Comparison of ENCODE assay signal across 16 mouse cellular contexts in the genomic region with DNA sequence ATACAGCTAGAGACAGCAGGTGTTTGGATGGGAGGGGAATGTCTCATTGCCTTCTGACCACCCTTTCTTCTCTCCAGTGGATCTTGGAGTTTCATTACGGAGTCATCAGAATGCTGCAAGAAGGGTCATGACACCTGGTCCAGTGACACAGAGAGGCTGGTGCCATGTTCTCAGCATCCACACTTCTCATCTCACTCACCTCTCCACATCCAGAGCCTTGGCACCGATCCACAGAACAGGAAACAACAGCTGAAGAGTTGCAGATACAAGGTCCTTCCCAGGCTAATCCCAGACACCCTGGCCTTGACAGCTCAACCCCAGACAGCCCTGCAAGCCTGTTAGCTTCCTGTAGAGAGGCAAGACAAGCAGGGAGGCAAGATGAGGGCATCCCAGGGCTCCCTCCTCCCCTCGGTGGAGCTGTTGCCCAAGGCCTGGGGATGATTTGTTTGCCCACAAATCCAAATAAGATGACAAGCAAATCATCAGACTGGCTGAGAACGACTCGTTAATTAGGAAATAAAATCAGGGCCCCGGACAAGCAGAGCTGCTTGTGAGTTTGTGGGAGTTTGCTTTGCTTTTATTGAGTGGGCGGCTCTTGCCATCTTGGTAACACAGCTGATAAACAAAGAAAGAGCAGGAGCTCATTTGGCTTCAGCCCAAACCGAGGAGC.
DNase-seq lines count a peak whose midpoint lies in the region; ATAC-seq and TF ChIP-seq lines count a peak whose summit lies in the region.
"Had no signal": no experiment of that assay in that cellular context is flagged by ENCODE, and none has a peak within 500 bp of the region (broad histone marks: within the 10 kb centered on the region; RNA-seq: fewer than 3 reads in every experiment).

No protein-coding gene starts in this region.

- no peaks in the 10 kb centered on the region; the same call in 1 of the 2 replicates for H3K27me3 ChIP-seq in forebrain, postnatal 0 days (ENCODE audit: insufficient read depth, low read length)
- H3K27me3 ChIP-seq in forebrain, embryonic 12.5 days = peaks cover 14% of the 10 kb centered on the region
- no peaks in the 10 kb centered on the region for H3K27me3 ChIP-seq in lung, embryonic 16.5 days (ENCODE audit: control insufficient read depth, insufficient read depth, low read depth, low read length)
- no peaks in the 10 kb centered on the region for H3K27me3 ChIP-seq in embryonic facial prominence, embryonic 12.5 days
- H3K27me3 ChIP-seq: liver, embryonic 15.5 days had no signal

- no peak overlapping the region for H3K9ac ChIP-seq in forebrain, postnatal 0 days
- H3K9ac ChIP-seq in forebrain, embryonic 12.5 days = no peak overlapping the region
- no peak overlapping the region for H3K9ac ChIP-seq in lung, embryonic 16.5 days (ENCODE audit: low read length)
- H3K9ac ChIP-seq in embryonic facial prominence, embryonic 12.5 days = no peak overlapping the region
- H3K9ac ChIP-seq: heart, embryonic 13.5 days; liver, embryonic 15.5 days had no signal

- H3K9me3 ChIP-seq in forebrain, postnatal 0 days (ENCODE audit: low read length) = no peaks in the 10 kb centered on the region
- no peaks in the 10 kb centered on the region for H3K9me3 ChIP-seq in forebrain, embryonic 12.5 days
- H3K9me3 ChIP-seq in lung, embryonic 16.5 days (ENCODE audit: control insufficient read depth, low read length) = no peaks in the 10 kb centered on the region
- no peaks in the 10 kb centered on the region for H3K9me3 ChIP-seq in embryonic facial prominence, embryonic 12.5 days
- H3K9me3 ChIP-seq: heart, embryonic 13.5 days; liver, embryonic 15.5 days had no signal

- ATAC-seq in forebrain, postnatal 0 days = no peak
- ATAC-seq in forebrain, embryonic 12.5 days (ENCODE audit: low FRiP score) = no peak
- peak; percentile 54; the same call in 1 of the 2 replicates for ATAC-seq in lung, embryonic 16.5 days (ENCODE audit: low read depth)
- no peak for ATAC-seq in embryonic facial prominence, embryonic 12.5 days (ENCODE audit: insufficient number of reproducible peaks, insufficient read depth, low FRiP score, low TSS enrichment)
- ATAC-seq: hindbrain, embryonic 16.5 days had no signal

- 0 out of 2 replicates have a peak, but pooled peaks cover 7% of the 10 kb centered on the region for H3K4me1 ChIP-seq in forebrain, postnatal 0 days (ENCODE audit: insufficient read depth)
- peaks cover 24% of the 10 kb centered on the region for H3K4me1 ChIP-seq in forebrain, embryonic 12.5 days
- H3K4me1 ChIP-seq in lung, embryonic 16.5 days (replicated peaks; ENCODE audit: control insufficient read depth, insufficient read depth, low read length) = 0 out of 2 replicates have a peak, but pooled peaks cover 6% of the 10 kb centered on the region
- peaks cover 30% of the 10 kb centered on the region for H3K4me1 ChIP-seq in embryonic facial prominence, embryonic 12.5 days
- H3K4me1 ChIP-seq: liver, embryonic 15.5 days had no signal

- H3K4me3 ChIP-seq in forebrain, postnatal 0 days (ENCODE audit: low read depth, low read length) = no peak overlapping the region
- H3K4me3 ChIP-seq in forebrain, embryonic 12.5 days (replicated peaks) = no peak overlapping the region
- no peak overlapping the region for H3K4me3 ChIP-seq in lung, embryonic 16.5 days (ENCODE audit: low read length)
- no peak overlapping the region for H3K4me3 ChIP-seq in embryonic facial prominence, embryonic 12.5 days
- H3K4me3 ChIP-seq: heart, embryonic 13.5 days; liver, embryonic 15.5 days had no signal

- no peaks in the 10 kb centered on the region for H3K36me3 ChIP-seq in forebrain, postnatal 0 days (ENCODE audit: insufficient read depth)
- no peaks in the 10 kb centered on the region for H3K36me3 ChIP-seq in forebrain, embryonic 12.5 days (replicated peaks)
- no peaks in the 10 kb centered on the region for H3K36me3 ChIP-seq in lung, embryonic 16.5 days (ENCODE audit: control insufficient read depth, insufficient read depth, low read length)
- H3K36me3 ChIP-seq in embryonic facial prominence, embryonic 12.5 days = no peaks in the 10 kb centered on the region
- H3K36me3 ChIP-seq: heart, embryonic 13.5 days; liver, embryonic 15.5 days had no signal

- peak; percentile 30 for DNase-seq in forebrain, postnatal 0 days
- DNase-seq in lung, postnatal 25 days (ENCODE audit: low spot score) = no peak
- DNase-seq in adrenal gland, adult (ENCODE audit: inconsistent age in 2 of 2, low spot score in 1 of 2) = peak; percentile 33 to 83
- DNase-seq in gastrocnemius, adult 8-10 months (ENCODE audit: low spot score in 2 of 2) = no peak
- no peak for DNase-seq in layer of hippocampus, adult 9-10 months (ENCODE audit: low spot score)
- DNase-seq: B cell, adult 2 months; cerebellum, adult 11 months; gastrocnemius, postnatal 25 days; kidney, postnatal 25 days; thymus, adult 2 months had no signal

- H3K27ac ChIP-seq in forebrain, postnatal 0 days (ENCODE audit: low read depth, low read length) = no peak overlapping the region
- H3K27ac ChIP-seq in forebrain, embryonic 12.5 days = no peak overlapping the region
- no peak overlapping the region for H3K27ac ChIP-seq in lung, embryonic 16.5 days (ENCODE audit: low read length)
- peak overlapping the region; percentile 17; the same call in 1 of the 2 replicates for H3K27ac ChIP-seq in embryonic facial prominence, embryonic 12.5 days
- H3K27ac ChIP-seq: heart, embryonic 13.5 days; liver, embryonic 15.5 days had no signal

- H3K4me2 ChIP-seq in forebrain, postnatal 0 days (ENCODE audit: low read depth) = no peak overlapping the region
- H3K4me2 ChIP-seq in forebrain, embryonic 12.5 days = no peak overlapping the region
- H3K4me2 ChIP-seq in lung, embryonic 16.5 days (ENCODE audit: low read depth, low read length) = no peak overlapping the region
- H3K4me2 ChIP-seq in embryonic facial prominence, embryonic 12.5 days (replicated peaks) = no peak overlapping the region
- H3K4me2 ChIP-seq: heart, embryonic 13.5 days; liver, embryonic 15.5 days had no signal

- 35% methylated on average over 8 of the region's 8 CpGs for WGBS in forebrain, postnatal 0 days
- 34% methylated on average over 8 of the region's 8 CpGs for WGBS in forebrain, embryonic 12.5 days
- 29% methylated on average over 8 of the region's 8 CpGs for WGBS in lung, embryonic 16.5 days
- 55% methylated on average over 8 of the region's 8 CpGs for WGBS in embryonic facial prominence, embryonic 12.5 days

- TF ChIP-seq CTCF in forebrain, postnatal 0 days (IDR thresholded peaks at IDR 0.05; ENCODE audit: low read depth) = no peak

Comparison
In these comparisons a context has a peak if more than half of its experiments do, and no peak if none do; other contexts are left out.
1. DNase-seq: peak in forebrain, postnatal 0 days (single experiment) and adrenal gland, adult (2 of 2); none in lung, postnatal 25 days (single experiment), gastrocnemius, adult 8-10 months (0 of 2) and layer of hippocampus, adult 9-10 months (single experiment).